Mouse (Mus musculus) MEL (cell line): Measurements from ENCODE around the gene Gm6169.

Experiments
- MAX ChIP-seq: IDR thresholded peaks from 2 replicates; pipeline ENCODE4 v1.6.1; 2011; ENCODE audit warnings: low read length, improper control_type of control experiment
- POLR2A ChIP-seq, 2 experiments: IDR thresholded peaks; 2 replicates each; pipeline ENCODE4 v1.6.1; 2011 to 2012; ENCODE audit warnings: low read length in 2 of 2, mild to moderate bottlenecking in 2 of 2, control low read depth in 1 of 2, improper control_type of control experiment in 1 of 2, low read depth in 1 of 2, moderate library complexity in 1 of 2; ENCODE audit not compliant: control insufficient read depth in 1 of 2, insufficient read depth in 1 of 2, poor library complexity in 1 of 2

DNA sequence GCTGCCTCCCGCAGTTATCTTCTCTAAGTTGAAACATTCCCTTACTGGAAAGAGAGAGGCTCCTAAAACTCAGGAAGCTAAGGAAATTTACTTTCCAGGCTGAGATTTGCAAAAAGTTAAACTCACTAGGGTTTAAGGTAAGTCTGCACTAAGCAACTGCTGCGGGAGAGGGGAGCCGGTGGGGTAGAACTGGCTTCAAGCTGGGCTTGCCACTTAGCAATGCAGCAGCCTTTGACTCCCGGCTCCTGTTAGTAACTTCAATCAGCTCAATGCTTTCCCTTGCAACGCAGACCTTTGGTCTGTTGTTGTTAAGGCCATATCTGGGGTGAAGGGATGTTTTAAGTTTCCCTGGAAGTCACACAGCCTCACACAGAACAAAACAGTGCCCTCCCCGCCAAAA is 31.3 kb downstream of the Gm6169 start:
- TF ChIP-seq MAX: no peak
- TF ChIP-seq POLR2A (IDR thresholded peaks at IDR 0.05; ENCODE audit: control insufficient read depth in 1 of 2, insufficient read depth in 1 of 2, low read depth in 1 of 2, low read length in 2 of 2, poor library complexity in 1 of 2): no peak
